Mouse (Mus musculus): Measurements from ENCODE around the gene Ddn.
"Not testable (repeated sequence)": the region's sequence is repeated elsewhere in the genome, so short reads cannot be mapped to it uniquely, and the experiment has no call there.

The Ddn gene

GRCm38 (mm10) chr15:98831684-98832035 is 22.4 kb upstream of the Ddn start:
- DNase-seq (ENCODE audit: low spot score), result no peak

GRCm38 (mm10) chr15:98830736-98831683 is 21.7 kb upstream of the Ddn start, which contains the start of gene Prkag1:
TSS of gene Prkag1 (minus strand) at chr15:98831521.
- DNase-seq (ENCODE audit: low spot score), result peak; percentile 97

- no peak for DNase-seq (ENCODE audit: low spot score)
Observed at GRCm38 (mm10) chr15:98827611-98828011, 18.3 kb upstream of the Ddn start.

- DNase-seq (ENCODE audit: low spot score), result peak; percentile 25
Observed at GRCm38 (mm10) chr15:98823434-98823833, 14.1 kb upstream of the Ddn start.

GRCm38 (mm10) chr15:98822147-98822546 is 12.9 kb upstream of the Ddn start:
- no peak for DNase-seq (ENCODE audit: low spot score)

- DNase-seq (ENCODE audit: low spot score), result no peak
Observed at GRCm38 (mm10) chr15:98821403-98821802, 12.1 kb upstream of the Ddn start.

- DNase-seq (ENCODE audit: low spot score), result no peak
Observed at GRCm38 (mm10) chr15:98820937-98821336, 11.6 kb upstream of the Ddn start.

- DNase-seq (ENCODE audit: low spot score), result no peak
Observed at GRCm38 (mm10) chr15:98818171-98818570, 8.9 kb upstream of the Ddn start.

- no peak for DNase-seq (ENCODE audit: low spot score)
Observed at GRCm38 (mm10) chr15:98812741-98813424, 3.6 kb upstream of the Ddn start.

- not testable (repeated sequence) for DNase-seq (ENCODE audit: low spot score)
Observed at GRCm38 (mm10) chr15:98810212-98810611, 922 bp upstream of the Ddn start.

- DNase-seq (ENCODE audit: low spot score), result no peak
Observed at GRCm38 (mm10) chr15:98808651-98809134, 597 bp downstream of the Ddn start.

- no peak for DNase-seq (ENCODE audit: low spot score)
Observed at GRCm38 (mm10) chr15:98807895-98808650, 1.2 kb downstream of the Ddn start.

GRCm38 (mm10) chr15:98806809-98807770 is 2.2 kb downstream of the Ddn start:
- no peak for DNase-seq (ENCODE audit: low spot score)

GRCm38 (mm10) chr15:98806071-98806808 is 3.0 kb downstream of the Ddn start:
- DNase-seq (ENCODE audit: low spot score), result no peak

GRCm38 (mm10) chr15:98805324-98806040 is 3.8 kb downstream of the Ddn start:
- no peak for DNase-seq (ENCODE audit: low spot score)

- peak; percentile 68 for DNase-seq (ENCODE audit: low spot score)
Observed at GRCm38 (mm10) chr15:98804054-98804453, 5.2 kb downstream of the Ddn start.

GRCm38 (mm10) chr15:98802926-98803325 is 6.4 kb downstream of the Ddn start:
- DNase-seq (ENCODE audit: low spot score), result no peak

- peak; percentile 88 for DNase-seq (ENCODE audit: low spot score)
Observed at GRCm38 (mm10) chr15:98799396-98799795, 9.9 kb downstream of the Ddn start.

- DNase-seq (ENCODE audit: low spot score), result no peak
Observed at GRCm38 (mm10) chr15:98798903-98799302, 10.4 kb downstream of the Ddn start.

Data from adipocyte (in vitro differentiated cells).